Mouse (Mus musculus) layer of hippocampus, adult 6 months (tissue): Measurements from ENCODE around the gene Osbpl8. TPM values are rescaled to one million over a fixed set of nuclear protein-coding genes. Genes with fewer than 3 reads are reported as not detected.

Experiments
- long read RNA-seq, 2 experiments: library from polyadenylated mRNA; unstranded; transcript quantifications; one replicate each; pipeline ENCODE4 v2.0.0; 2019 to 2020
- polyA plus RNA-seq: library from polyadenylated mRNA; unstranded; fragments of <200 nt; fragmentation: Nextera tagmentation; gene quantifications from 2 replicates; pipeline ENCODE4 v1.2.3, GENCODE M21; 2021

The Osbpl8 gene
- polyA plus RNA-seq: 6.4 and 8.2 TPM in 2 replicates
- long read RNA-seq, experiment 1, partial matches to known transcripts: 13 of 37 reads
- long read RNA-seq, experiment 1, other reads (novel, unspliced or antisense): 20 of 37 reads
- long read RNA-seq, experiment 2, full-length matches to known transcripts: 8 of 34 reads
- long read RNA-seq, experiment 2, partial matches to known transcripts: 8 of 34 reads
- long read RNA-seq, experiment 2, other reads (novel, unspliced or antisense): 18 of 34 reads

GRCm38 (mm10) chr10:111164304-111165218 is at the start of gene Osbpl8:
TSS of gene Osbpl8 (plus strand) at chr10:111164752.

DNA sequence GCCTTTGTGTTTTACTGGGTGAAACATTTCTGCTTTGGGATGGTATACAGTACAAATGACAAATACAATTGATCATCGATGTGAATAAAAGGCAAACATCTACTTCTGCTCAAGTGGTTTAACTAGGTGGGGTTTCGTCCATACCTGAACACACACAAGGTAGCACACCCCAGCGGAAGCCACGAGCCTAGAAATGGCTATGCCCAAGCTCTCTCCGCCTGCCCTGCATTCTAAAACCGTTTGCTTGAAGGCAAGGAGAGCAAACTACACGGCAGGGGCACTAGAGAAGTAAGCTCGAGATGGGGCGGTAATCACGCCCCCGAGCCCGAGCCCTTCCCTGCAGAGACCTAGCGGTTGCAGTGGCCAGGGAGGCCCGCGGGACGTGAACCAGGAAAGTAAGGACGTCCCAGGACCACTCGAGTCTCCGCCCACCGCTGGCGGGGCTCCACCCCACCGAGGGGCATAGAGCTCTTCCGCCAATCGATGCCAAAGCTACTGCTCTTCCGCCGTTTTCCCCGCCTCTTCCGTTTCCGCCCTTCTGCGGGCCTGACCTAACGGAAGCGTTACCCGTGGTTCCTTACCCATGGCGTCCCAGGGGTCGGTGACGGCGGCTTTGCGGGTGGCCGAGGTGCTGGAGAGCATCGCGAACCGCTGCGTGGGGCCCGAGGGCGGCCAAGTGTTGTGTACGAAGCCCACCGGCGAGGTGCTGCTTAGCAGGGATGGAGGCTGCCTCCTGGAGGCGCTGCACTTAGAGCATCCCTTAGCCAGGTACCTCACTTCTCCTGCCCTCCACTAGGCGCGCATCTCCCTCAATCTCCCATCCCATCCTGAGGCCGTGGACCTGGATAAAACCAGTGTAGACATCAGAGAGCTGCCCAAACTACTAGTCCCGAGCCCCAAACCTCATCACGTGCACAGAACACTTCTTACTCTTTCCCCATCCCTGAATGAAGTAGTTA is 133.9 kb downstream of the Osbpl8 start, which contains the start of gene Bbs10:
Gene Bbs10 (plus strand): TSS at position 540 of the 959 bp plus-strand sequence.

Other genes with a start within 250 kb of the Osbpl8 start
- gene Csrp2, start 245.0 kb upstream of the Osbpl8 start, polyA plus RNA-seq: 18.7 and 24.5 TPM in 2 replicates
- gene Zdhhc17, start 154.6 kb upstream of the Osbpl8 start, polyA plus RNA-seq: 12.5 and 13.5 TPM in 2 replicates
- 2.9 and 3.6 TPM in 2 replicates for gene Bbs10, start 133.9 kb downstream of the Osbpl8 start, polyA plus RNA-seq